Mouse (Mus musculus) kidney, adult 2 months (tissue): ENCODE measurements around the gene Bpifc.

Experiments used
- CTCF ChIP-seq: fragments of 200-500 bp; conservative IDR thresholded peaks from 2 replicates; pipeline ENCODE4 v1.5.1; 2011; ENCODE audit warnings: low read depth, mild to moderate bottlenecking, control low read depth, low read length, moderate library complexity, mixed read lengths; ENCODE audit not compliant: insufficient read depth, insufficient read length
- POLR2A ChIP-seq: fragments of 200-500 bp; IDR thresholded peaks from one replicate; pipeline ENCODE4 v1.6.1; 2011; ENCODE audit warnings: low read depth, low read length, control low read depth

DNA sequence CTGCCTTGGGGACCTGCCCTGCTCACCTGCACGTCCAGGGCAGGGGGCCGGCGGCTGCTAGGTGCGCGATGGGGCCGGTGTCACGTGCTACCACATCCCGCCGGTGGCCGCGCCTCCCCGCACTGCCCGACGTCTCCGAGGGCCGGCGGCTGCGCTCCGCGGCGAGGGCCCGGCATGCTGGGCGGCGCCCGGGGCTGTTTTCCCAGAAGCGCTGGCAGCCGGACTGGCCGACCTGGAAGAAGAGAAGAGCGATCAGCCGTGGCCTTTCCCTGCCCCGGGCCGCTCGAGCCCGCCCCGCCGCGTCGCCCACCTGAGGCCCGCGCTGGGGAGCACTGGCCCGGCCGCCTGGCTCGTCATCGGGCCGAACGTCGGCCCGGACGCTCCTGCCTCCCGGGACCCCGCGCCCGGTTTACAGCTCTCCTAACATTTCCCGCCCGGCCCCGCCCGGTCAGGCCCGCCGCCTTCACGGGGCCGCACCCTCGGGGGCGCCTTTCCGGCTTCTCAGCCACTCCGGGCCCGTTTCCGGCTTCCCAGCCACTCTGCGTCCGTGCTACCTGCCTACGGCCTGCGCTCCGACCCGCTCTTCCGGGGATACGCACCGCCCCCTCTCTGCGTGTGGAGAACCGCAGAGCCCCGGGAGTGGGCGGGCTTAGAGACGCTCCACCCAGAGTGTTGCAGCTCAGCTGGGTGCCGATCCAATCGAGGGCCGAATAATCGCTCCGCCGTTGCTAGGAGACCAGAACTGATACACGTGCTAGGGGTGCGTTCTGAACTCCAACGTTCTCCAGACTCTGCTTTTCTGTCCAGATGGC lies 95.0 kb downstream of the Bpifc start, which contains the start of gene Prdm4:
- TF ChIP-seq POLR2A: no peak
- 0 out of 2 replicates have a peak, but pooled peaks have one; percentile 1 for TF ChIP-seq CTCF
